Mouse (Mus musculus) midbrain, postnatal 0 days (tissue): ENCODE measurements around the gene Apoa4. TPM values are rescaled to one million over a fixed set of nuclear protein-coding genes. Genes with fewer than 3 reads are reported as not detected.

Experiments
- ATAC-seq: fragments of 200-750 bp; cut with Nextera tagmentation; 2 replicates; pipeline ENCODE4 v1.8.0; 2017; ENCODE audit warnings: moderate number of reproducible peaks, mild to moderate bottlenecking, moderate TSS enrichment, moderate library complexity; ENCODE audit not compliant: low FRiP score
- DNase-seq: peaks from one replicate; pipeline ENCODE4 v3.0.0-alpha.2; 2015; ENCODE audit warnings: low spot score
- H3K27ac ChIP-seq: fragments of 300-500 bp; sonication (generic); 2 replicates; pipeline ENCODE4 v1.5.1; 2014; ENCODE audit warnings: low read depth, mild to moderate bottlenecking, low read length, mixed read lengths
- H3K27me3 ChIP-seq: fragments of 300-500 bp; sonication (generic); 2 replicates; pipeline ENCODE4 v1.6.1; 2014; ENCODE audit warnings: low read length, control low read depth, mixed read lengths; ENCODE audit not compliant: insufficient read depth
- H3K36me3 ChIP-seq: fragments of 300-500 bp; sonication (generic); 2 replicates; pipeline ENCODE4 v1.6.1; 2014; ENCODE audit warnings: low read length, control low read depth, mixed read lengths; ENCODE audit not compliant: insufficient read depth
- H3K4me1 ChIP-seq: fragments of 300-500 bp; sonication (generic); 2 replicates; pipeline ENCODE4 v1.6.1; 2014; ENCODE audit warnings: mild to moderate bottlenecking, control low read depth, antibody characterized with exemption, low read length, mixed read lengths; ENCODE audit not compliant: insufficient read depth
- H3K4me2 ChIP-seq: fragments of 300-500 bp; sonication (generic); 2 replicates; pipeline ENCODE4 v1.6.1; 2014; ENCODE audit warnings: low read depth, mild to moderate bottlenecking, low read length, mixed read lengths; ENCODE audit not compliant: poor library complexity, severe bottlenecking
- H3K4me3 ChIP-seq: fragments of 300-500 bp; sonication (generic); 2 replicates; pipeline ENCODE4 v1.5.1; 2014; ENCODE audit warnings: low read depth, mild to moderate bottlenecking, low read length, moderate library complexity
- H3K9ac ChIP-seq: fragments of 300-500 bp; sonication (generic); replicated peaks from 2 replicates; pipeline ENCODE4 v1.6.1; 2014; ENCODE audit warnings: mild to moderate bottlenecking, low read length, moderate library complexity, mixed read lengths; ENCODE audit not compliant: poor library complexity, severe bottlenecking
- H3K9me3 ChIP-seq: fragments of 300-500 bp; sonication (generic); 2 replicates; pipeline ENCODE4 v1.6.1; 2016; ENCODE audit warnings: low read length, control low read depth
- CTCF ChIP-seq: IDR thresholded peaks from 2 replicates; pipeline ENCODE4 v1.5.1; 2016; ENCODE audit warnings: antibody characterized with exemption, mild to moderate bottlenecking
- WGBS: fragments of 180-500 bp; shearing (Covaris S2); extraction: QIAGEN DNeasy Blood & Tissue Kit; methylation state at CpG from one replicate; pipeline ENCODE4 v1.1.7; 2014; 5-methylcytosine and 5-hydroxymethylcytosine counted together
- polyA plus RNA-seq: library from polyadenylated mRNA; unstranded; fragments of >200 nt; fragmentation: Nextera tagmentation; extraction: Ambion mirVana; gene quantifications from 2 replicates; pipeline ENCODE4 v1.2.1, GENCODE M21; 2015
- total RNA-seq: library from RNA; depleted of rRNA; stranded (reverse); fragments of >200 nt; gene quantifications from 2 replicates; pipeline ENCODE4 v1.2.3, GENCODE M21; 2014

Apoa4 gene
- total and polyA plus RNA-seq, 2 experiments from 2014 or later, result not detected

- H3K27ac ChIP-seq, result no peak overlapping the region
- no peak overlapping the region for H3K9ac ChIP-seq
- DNase-seq (no peak), ATAC-seq (no peak)
- H3K4me3 ChIP-seq, result no peak overlapping the region
- 0 out of 2 replicates have a peak, but pooled peaks cover 4% of the 10 kb centered on the region for H3K27me3 ChIP-seq
- H3K36me3 ChIP-seq, result no peaks in the 10 kb centered on the region
- no peak for TF ChIP-seq CTCF
- H3K4me2 ChIP-seq, result no peak overlapping the region
- H3K4me1 ChIP-seq, result no peaks in the 10 kb centered on the region
- H3K9me3 ChIP-seq, result no peaks in the 10 kb centered on the region
- 58% methylated on average over 8 of the region's 8 CpGs for WGBS
Observed at GRCm38 (mm10) chr9:46243584-46243983, 3.1 kb downstream of the Apoa4 start.

- Histone ChIP-seq H3K9me3 (no peaks in the 10 kb centered on the region), H3K4me2 (no peak overlapping the region), H3K36me3 (no peaks in the 10 kb centered on the region), H3K27me3 (0 out of 2 replicates have a peak, but pooled peaks cover 4% of the 10 kb centered on the region), H3K27ac (no peak overlapping the region), H3K4me3 (no peak overlapping the region), H3K9ac (no peak overlapping the region), H3K4me1 (no peaks in the 10 kb centered on the region)
- WGBS, result 22% methylated on average over 11 of the region's 11 CpGs
- DNase-seq (peak; percentile 93), ATAC-seq (peak; percentile 74; the same call in 1 of the 2 replicates)
- TF ChIP-seq CTCF, result peak; percentile 94
Observed at GRCm38 (mm10) chr9:46246752-46247324, 6.3 kb downstream of the Apoa4 start.

- DNase-seq, result no peak
- Histone ChIP-seq H3K36me3 (no peaks in the 10 kb centered on the region), H3K4me3 (no peak overlapping the region), H3K4me2 (no peak overlapping the region), H3K9me3 (no peaks in the 10 kb centered on the region), H3K4me1 (no peaks in the 10 kb centered on the region), H3K9ac (no peak overlapping the region), H3K27me3 (peaks cover 6% of the 10 kb centered on the region), H3K27ac (no peak overlapping the region)
- ATAC-seq, result no peak
- no peak for TF ChIP-seq CTCF
- WGBS, result 90% methylated on average over 7 of the region's 7 CpGs
Observed at GRCm38 (mm10) chr9:46256177-46256576, 15.7 kb downstream of the Apoa4 start.

GRCm38 (mm10) chr9:46256658-46257385 is 16.3 kb downstream of the Apoa4 start:
- DNase-seq (no peak), ATAC-seq (no peak)
- Histone ChIP-seq H3K36me3 (no peaks in the 10 kb centered on the region), H3K27me3 (peaks cover 6% of the 10 kb centered on the region), H3K9me3 (no peaks in the 10 kb centered on the region), H3K4me3 (no peak overlapping the region), H3K27ac (no peak overlapping the region), H3K9ac (no peak overlapping the region), H3K4me1 (no peaks in the 10 kb centered on the region), H3K4me2 (no peak overlapping the region)
- 88% methylated on average over 10 of the region's 10 CpGs for WGBS
- TF ChIP-seq CTCF, result no peak

GRCm38 (mm10) chr9:46257546-46257945 is 17.1 kb downstream of the Apoa4 start:
- Histone ChIP-seq H3K4me1 (no peaks in the 10 kb centered on the region), H3K9ac (no peak overlapping the region), H3K36me3 (no peaks in the 10 kb centered on the region), H3K27ac (no peak overlapping the region), H3K27me3 (peaks cover 6% of the 10 kb centered on the region), H3K9me3 (no peaks in the 10 kb centered on the region), H3K4me2 (no peak overlapping the region), H3K4me3 (no peak overlapping the region)
- ATAC-seq (no peak), DNase-seq (no peak)
- WGBS, result 82% methylated on average over 3 of the region's 3 CpGs
- no peak for TF ChIP-seq CTCF

GRCm38 (mm10) chr9:46259111-46259510 is 18.6 kb downstream of the Apoa4 start:
- H3K4me3 ChIP-seq, result no peak overlapping the region
- no peak overlapping the region for H3K9ac ChIP-seq
- H3K9me3 ChIP-seq, result no peaks in the 10 kb centered on the region
- no peak for DNase-seq
- TF ChIP-seq CTCF, result no peak
- ATAC-seq, result no peak
- no peaks in the 10 kb centered on the region for H3K4me1 ChIP-seq
- no peaks in the 10 kb centered on the region for H3K36me3 ChIP-seq
- 88% methylated on average over 6 of the region's 6 CpGs for WGBS
- H3K4me2 ChIP-seq, result no peak overlapping the region
- H3K27ac ChIP-seq, result no peak overlapping the region
- peaks cover 6% of the 10 kb centered on the region; the same call in 1 of the 2 replicates for H3K27me3 ChIP-seq
